Mouse (Mus musculus) hindbrain, postnatal 0 days (tissue): ENCODE data around the gene Clec16a. TPM values are rescaled to one million over a fixed set of nuclear protein-coding genes. Genes with fewer than 3 reads are reported as not detected.
A peak's percentile ranks its signal among the peaks of the same experiment; 100 is the strongest.

Experiments
- ATAC-seq: fragments of 200-750 bp; cut with Nextera tagmentation; 2 replicates; pipeline ENCODE4 v1.8.0; 2017; ENCODE audit warnings: mild to moderate bottlenecking, moderate TSS enrichment, moderate library complexity
- DNase-seq: peaks from one replicate; pipeline ENCODE4 v3.0.0-alpha.2; 2015; ENCODE audit warnings: low spot score
- H3K27ac ChIP-seq: fragments of 300-500 bp; sonication (generic); 2 replicates; pipeline ENCODE4 v1.5.1; 2014; ENCODE audit warnings: mild to moderate bottlenecking
- H3K27me3 ChIP-seq: fragments of 300-500 bp; sonication (generic); 2 replicates; pipeline ENCODE4 v1.6.1; 2014; ENCODE audit warnings: low read length, mixed read lengths; ENCODE audit not compliant: insufficient read depth
- H3K36me3 ChIP-seq: fragments of 300-500 bp; sonication (generic); 2 replicates; pipeline ENCODE4 v1.6.1; 2014; ENCODE audit warnings: low read length, mixed read lengths; ENCODE audit not compliant: insufficient read depth
- H3K4me1 ChIP-seq: fragments of 300-500 bp; sonication (generic); 2 replicates; pipeline ENCODE4 v1.6.1; 2014; ENCODE audit warnings: antibody characterized with exemption, low read length, mixed read lengths; ENCODE audit not compliant: insufficient read depth
- H3K4me2 ChIP-seq: fragments of 300-500 bp; sonication (generic); 2 replicates; pipeline ENCODE4 v1.6.1; 2014; ENCODE audit warnings: low read depth, mild to moderate bottlenecking, low read length, moderate library complexity, mixed read lengths
- H3K4me3 ChIP-seq: fragments of 300-500 bp; sonication (generic); 2 replicates; pipeline ENCODE4 v1.5.1; 2014; ENCODE audit warnings: low read length
- H3K9ac ChIP-seq: fragments of 300-500 bp; sonication (generic); replicated peaks from 2 replicates; pipeline ENCODE4 v1.6.1; 2014; ENCODE audit warnings: mild to moderate bottlenecking, low read length, moderate library complexity, mixed read lengths
- H3K9me3 ChIP-seq: fragments of 300-500 bp; sonication (generic); 2 replicates; pipeline ENCODE4 v1.6.1; 2016; ENCODE audit warnings: low read length, mixed read lengths
- CTCF ChIP-seq: IDR thresholded peaks from 2 replicates; pipeline ENCODE4 v1.5.1; 2016; ENCODE audit warnings: antibody characterized with exemption, control low read depth, low read depth
- WGBS: fragments of 180-500 bp; shearing (Covaris S2); extraction: QIAGEN DNeasy Blood & Tissue Kit; methylation state at CpG from one replicate; pipeline ENCODE4 v1.1.7; 2014; 5-methylcytosine and 5-hydroxymethylcytosine counted together
- polyA plus RNA-seq: library from polyadenylated mRNA; unstranded; fragments of >200 nt; fragmentation: Nextera tagmentation; extraction: Ambion mirVana; gene quantifications from 2 replicates; pipeline ENCODE4 v1.2.1, GENCODE M21; 2015
- total RNA-seq: library from RNA; depleted of rRNA; stranded (reverse); fragments of >200 nt; gene quantifications from 2 replicates; pipeline ENCODE4 v1.2.3, GENCODE M21; 2014

Clec16a gene
- total and polyA plus RNA-seq, 2 experiments from 2014 or later: 62.5 to 67.8 TPM

DNA sequence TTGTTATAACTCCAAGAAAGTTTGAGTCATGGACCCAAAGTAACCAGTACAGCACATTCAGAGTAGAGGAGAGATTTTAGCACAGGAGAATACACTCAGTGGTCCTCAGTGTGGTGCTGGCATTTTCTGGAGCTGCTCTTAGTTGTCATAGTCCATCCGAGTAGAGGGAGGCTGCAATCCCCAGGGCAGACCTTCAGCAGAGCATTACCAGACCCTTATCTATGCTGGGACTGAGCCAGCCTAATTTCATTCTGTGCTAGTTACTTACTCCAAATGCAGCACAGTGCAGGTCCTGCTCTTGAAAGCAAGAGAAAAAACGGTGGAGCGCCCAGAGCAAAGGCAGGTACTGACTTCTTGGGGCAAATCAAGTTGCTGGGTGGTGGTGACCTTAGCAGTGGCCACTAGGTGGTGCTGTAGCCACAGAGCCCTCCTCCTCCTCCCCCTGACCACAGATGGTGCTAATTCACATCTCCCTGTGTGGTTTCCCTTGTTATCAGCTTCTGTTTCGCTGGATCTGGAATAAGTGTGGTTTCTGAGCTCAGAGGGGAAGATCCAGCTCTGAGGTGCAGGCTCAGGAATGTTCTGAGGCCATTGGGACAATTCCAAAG, 20.2 kb downstream of the Clec16a start:
- Histone ChIP-seq H3K27ac (no peak overlapping the region), H3K4me1 (no peaks in the 10 kb centered on the region), H3K36me3 (peaks cover 44% of the 10 kb centered on the region), H3K27me3 (no peaks in the 10 kb centered on the region), H3K9ac (no peak overlapping the region), H3K4me2 (no peak overlapping the region), H3K4me3 (no peak overlapping the region), H3K9me3 (no peaks in the 10 kb centered on the region)
- ATAC-seq (peak; percentile 89), DNase-seq (peak; percentile 83)
- peak; percentile 95 for TF ChIP-seq CTCF
- 43% methylated on average over 4 of the region's 4 CpGs for WGBS

DNA sequence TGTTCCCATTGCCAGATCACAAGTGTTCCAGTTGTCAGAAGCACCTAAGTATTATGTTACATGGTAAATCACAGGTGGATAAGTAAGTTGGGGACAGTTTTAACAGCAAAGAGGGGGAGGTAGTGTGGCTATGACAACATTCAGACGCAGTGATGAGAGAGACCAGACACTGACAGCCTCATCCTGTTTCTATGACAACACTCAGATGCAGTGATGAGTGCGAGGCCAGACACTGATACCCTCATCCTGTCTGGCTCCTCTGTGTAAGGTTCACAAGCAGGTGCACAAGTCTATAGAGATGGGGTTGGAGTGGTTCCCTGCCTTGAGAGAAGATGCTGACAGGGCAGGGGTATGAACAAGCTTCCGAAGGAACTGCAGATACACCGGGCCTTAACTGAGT, 22.0 kb downstream of the Clec16a start:
- no peak overlapping the region for H3K4me2 ChIP-seq
- WGBS: 93% methylated on average over 4 of the region's 4 CpGs

DNA sequence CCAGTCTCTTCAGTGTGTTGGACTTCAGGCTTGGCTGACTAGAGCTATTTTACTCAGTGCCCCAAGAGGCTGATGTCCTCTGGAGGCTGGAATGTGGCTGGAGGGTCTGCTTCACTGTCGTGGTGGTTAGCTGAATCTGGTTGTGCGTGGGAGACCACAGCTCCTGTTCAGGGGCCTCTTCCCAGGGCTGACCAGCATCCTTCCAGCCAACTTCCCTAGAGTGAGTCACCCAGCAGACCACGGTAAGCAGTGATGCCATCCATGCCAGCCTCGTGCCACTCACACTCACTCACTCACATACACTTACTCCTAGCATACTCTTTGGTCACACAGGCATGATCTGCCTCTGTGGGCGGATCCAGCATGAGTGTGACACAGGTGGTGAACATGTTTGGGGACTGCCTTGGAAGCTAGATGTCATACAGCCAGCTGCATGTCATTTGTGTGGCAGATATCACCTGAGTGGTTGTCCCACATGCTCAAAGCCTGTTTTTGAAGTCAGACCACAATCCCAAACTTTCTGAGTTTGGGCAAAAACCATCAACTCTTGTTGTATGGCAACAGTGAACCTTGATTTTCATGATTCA, 24.8 kb downstream of the Clec16a start:
- H3K4me3 ChIP-seq: no peak overlapping the region
- no peak overlapping the region for H3K4me2 ChIP-seq
- H3K9ac ChIP-seq: no peak overlapping the region
- H3K27me3 ChIP-seq: no peaks in the 10 kb centered on the region
- TF ChIP-seq CTCF: no peak
- H3K36me3 ChIP-seq: peaks cover 45% of the 10 kb centered on the region
- no peaks in the 10 kb centered on the region for H3K9me3 ChIP-seq
- DNase-seq: no peak
- ATAC-seq: no peak
- H3K27ac ChIP-seq: no peak overlapping the region
- no peaks in the 10 kb centered on the region for H3K4me1 ChIP-seq
- 83% methylated on average over 5 of the region's 5 CpGs for WGBS

More for the DNA sequence above, 22.0 kb downstream of the Clec16a start:
- peaks cover 44% of the 10 kb centered on the region for H3K36me3 ChIP-seq
- H3K4me3 ChIP-seq: no peak overlapping the region
- DNase-seq (no peak), ATAC-seq (no peak)
- TF ChIP-seq CTCF: no peak
- H3K9ac ChIP-seq: no peak overlapping the region
- no peaks in the 10 kb centered on the region for H3K4me1 ChIP-seq
- no peaks in the 10 kb centered on the region for H3K27me3 ChIP-seq
- no peak overlapping the region for H3K27ac ChIP-seq
- no peaks in the 10 kb centered on the region for H3K9me3 ChIP-seq

DNA sequence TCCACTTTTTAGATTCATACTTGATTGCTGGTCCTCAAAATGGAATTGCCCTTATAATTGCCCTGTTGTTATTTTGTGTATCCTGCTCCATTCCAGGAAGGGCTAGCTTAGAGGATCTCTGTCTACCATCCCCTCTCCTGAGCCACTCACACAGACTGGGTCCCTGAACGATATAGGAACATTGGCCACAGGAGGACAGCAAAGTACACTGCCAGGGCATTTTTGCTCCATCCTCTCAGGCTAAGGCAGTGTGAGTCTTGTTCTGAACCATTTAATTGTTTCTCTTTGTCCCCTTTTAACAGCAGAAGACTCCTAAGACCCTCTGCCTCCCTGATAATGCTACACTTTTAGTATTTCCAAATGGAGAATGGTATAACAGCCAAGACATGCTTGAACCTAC, 25.6 kb downstream of the Clec16a start:
- WGBS: 71% methylated on average over 1 of the region's 1 CpGs
- H3K4me3 ChIP-seq: no peak overlapping the region
- TF ChIP-seq CTCF: peak; percentile 32
- peaks cover 48% of the 10 kb centered on the region for H3K36me3 ChIP-seq
- no peak for DNase-seq
- H3K4me1 ChIP-seq: no peaks in the 10 kb centered on the region
- H3K4me2 ChIP-seq: no peak overlapping the region
- no peak overlapping the region for H3K9ac ChIP-seq
- ATAC-seq: no peak
- H3K27ac ChIP-seq: no peak overlapping the region
- H3K27me3 ChIP-seq: no peaks in the 10 kb centered on the region
- H3K9me3 ChIP-seq: no peaks in the 10 kb centered on the region

DNA sequence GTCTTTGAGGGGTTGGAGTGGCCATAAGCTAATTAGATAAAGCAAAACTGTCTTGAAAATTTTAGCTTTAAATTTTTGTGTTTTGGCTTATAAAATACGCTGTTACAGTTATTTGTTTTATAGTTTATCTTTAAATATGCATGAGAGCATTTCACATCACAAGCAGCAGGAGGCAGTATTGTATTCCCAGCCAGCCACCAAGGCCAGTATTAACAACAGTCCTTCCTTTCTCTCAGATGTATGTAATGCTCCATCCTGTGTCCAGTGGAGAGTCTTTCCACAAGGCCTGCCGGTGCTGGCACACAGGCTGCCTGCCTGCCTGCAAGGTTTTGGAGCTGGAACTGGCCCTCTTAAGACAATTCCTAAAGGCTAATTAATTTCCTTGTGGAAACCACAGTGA, 26.7 kb downstream of the Clec16a start:
- no peak for ATAC-seq
- peak; percentile 58 for DNase-seq
- Histone ChIP-seq H3K27ac (no peak overlapping the region), H3K4me2 (no peak overlapping the region), H3K9me3 (no peaks in the 10 kb centered on the region), H3K4me3 (no peak overlapping the region), H3K4me1 (no peaks in the 10 kb centered on the region), H3K9ac (no peak overlapping the region), H3K36me3 (peaks cover 59% of the 10 kb centered on the region), H3K27me3 (no peaks in the 10 kb centered on the region)
- peak; percentile 71 for TF ChIP-seq CTCF
- 35% methylated on average over 2 of the region's 2 CpGs for WGBS

DNA sequence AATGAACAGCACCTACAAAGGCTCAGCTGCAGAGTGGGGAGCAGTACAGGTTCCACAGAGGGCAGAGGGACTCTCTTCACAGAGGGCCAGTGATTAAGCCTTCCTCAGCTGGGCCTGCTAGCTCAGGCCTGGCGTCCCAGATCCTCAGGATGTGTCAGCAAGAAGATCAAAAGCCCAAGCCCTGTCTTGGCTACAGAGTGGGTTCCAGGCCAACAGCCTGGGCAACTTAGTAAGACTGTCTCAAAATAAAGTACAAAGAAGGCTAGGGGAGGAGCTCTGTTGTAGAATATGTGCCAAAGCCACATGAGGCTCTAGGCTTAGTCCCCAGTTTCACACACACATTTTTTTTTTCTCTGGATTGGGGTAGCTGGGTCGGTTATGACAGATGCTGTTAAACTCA, 29.8 kb downstream of the Clec16a start:
- TF ChIP-seq CTCF: no peak
- no peaks in the 10 kb centered on the region for H3K27me3 ChIP-seq
- ATAC-seq: no peak
- H3K36me3 ChIP-seq: peaks cover 68% of the 10 kb centered on the region
- H3K4me1 ChIP-seq: no peaks in the 10 kb centered on the region
- no peak overlapping the region for H3K4me2 ChIP-seq
- WGBS: 84% methylated on average over 2 of the region's 2 CpGs
- H3K4me3 ChIP-seq: no peak overlapping the region
- peak; percentile 8 for DNase-seq
- H3K27ac ChIP-seq: no peak overlapping the region
- no peaks in the 10 kb centered on the region for H3K9me3 ChIP-seq
- no peak overlapping the region for H3K9ac ChIP-seq

DNA sequence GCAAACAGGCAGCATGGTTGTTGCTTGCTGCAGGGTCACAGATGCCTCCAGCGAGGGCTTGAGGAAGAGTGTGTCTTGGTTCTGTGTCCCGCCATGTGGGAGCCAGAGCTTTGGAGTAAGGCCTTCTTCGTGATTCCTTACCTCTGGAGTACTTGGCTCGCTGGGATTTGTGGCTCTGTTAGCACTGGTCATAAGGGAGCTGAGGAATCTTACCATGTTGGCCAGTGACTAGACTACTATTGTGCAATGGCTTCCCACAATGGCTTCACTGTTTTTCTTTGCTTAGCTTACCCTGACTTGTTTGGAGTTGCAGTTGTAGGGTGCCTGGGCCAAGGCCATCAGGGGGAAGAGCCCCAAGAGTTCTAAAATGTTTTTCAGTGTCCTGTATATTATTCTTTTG, 30.8 kb downstream of the Clec16a start:
- no peak for DNase-seq
- TF ChIP-seq CTCF: no peak
- Histone ChIP-seq H3K27me3 (no peaks in the 10 kb centered on the region), H3K4me1 (no peaks in the 10 kb centered on the region), H3K4me2 (no peak overlapping the region), H3K36me3 (peaks cover 70% of the 10 kb centered on the region), H3K9me3 (no peaks in the 10 kb centered on the region), H3K27ac (no peak overlapping the region), H3K9ac (no peak overlapping the region), H3K4me3 (no peak overlapping the region)
- WGBS: 91% methylated on average over 4 of the region's 4 CpGs
- no peak for ATAC-seq
